Mouse (Mus musculus) thymus, postnatal 4 days (tissue): Measurements from ENCODE around the gene Npy4r.

Experiments used
- DNase-seq: peaks from one replicate; pipeline ENCODE4 v3.0.0; 2021

Gene Npy4r

DNA sequence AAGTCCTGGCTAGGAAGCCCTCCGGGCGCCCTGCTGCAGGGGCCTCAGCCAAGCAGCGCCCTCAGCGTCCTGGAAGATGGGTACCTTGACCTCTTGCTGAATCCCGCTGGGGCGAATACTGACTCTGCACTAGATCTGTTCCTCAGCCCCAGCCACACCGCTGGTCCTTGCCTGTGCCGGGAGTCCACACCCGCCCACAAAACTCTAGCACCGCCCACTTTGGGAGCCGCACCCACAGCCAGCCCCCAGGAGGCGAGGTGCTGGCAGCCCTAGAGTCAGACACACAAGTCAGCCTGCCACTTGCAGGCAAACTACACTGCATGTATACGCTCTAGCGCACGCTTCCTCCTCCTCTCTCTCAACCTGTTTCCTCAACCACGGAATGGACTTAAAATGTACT, at the start of gene Npy4r:
TSS of gene Npy4r (minus strand) at position 148 of the 400 bp plus-strand sequence.
- peak; percentile 56 for DNase-seq

DNA sequence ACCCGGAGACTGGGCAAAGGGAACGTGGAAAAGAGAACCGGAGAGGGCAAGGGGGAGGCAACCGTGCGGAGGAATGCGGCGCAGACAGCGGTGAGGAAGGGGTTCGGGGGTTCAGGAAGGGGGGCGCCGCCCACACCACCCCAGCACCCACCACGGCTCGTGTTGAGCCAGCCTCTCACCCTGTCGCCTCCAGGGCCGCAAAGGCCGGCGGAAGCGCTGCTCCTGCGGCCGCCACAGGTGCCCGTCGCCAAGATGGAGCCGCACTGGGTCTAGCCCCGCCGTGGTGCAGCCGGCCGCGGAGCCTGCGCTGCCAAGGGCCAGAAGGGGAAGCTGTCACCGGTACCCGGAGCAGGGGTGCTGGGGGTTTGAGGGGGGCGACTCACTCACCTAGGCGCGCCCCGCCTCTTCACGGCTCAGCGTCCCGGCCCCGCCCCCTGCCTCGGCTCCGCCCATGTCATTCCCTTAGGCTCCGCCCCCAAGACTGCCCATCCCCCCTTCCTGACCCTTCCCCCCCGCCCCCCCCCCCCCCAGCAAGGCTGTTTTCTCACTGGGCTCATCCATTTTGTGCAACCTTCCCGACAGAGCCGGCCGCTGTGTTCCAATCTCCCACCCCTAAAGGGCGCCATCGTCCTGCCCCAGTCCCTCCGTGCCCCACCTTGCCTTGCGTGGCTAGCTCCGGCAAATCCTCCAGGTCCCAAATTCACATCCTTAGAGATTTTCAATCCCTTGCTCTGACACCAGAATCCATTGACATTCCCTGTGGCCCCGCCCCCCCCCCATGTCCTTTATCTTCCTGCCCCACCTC, 49.1 kb upstream of the Npy4r start, which contains the start of gene Gprin2:
TSS of gene Gprin2 (minus strand) at position 423 of the 805 bp plus-strand sequence.
- DNase-seq = peak; percentile 56

DNA sequence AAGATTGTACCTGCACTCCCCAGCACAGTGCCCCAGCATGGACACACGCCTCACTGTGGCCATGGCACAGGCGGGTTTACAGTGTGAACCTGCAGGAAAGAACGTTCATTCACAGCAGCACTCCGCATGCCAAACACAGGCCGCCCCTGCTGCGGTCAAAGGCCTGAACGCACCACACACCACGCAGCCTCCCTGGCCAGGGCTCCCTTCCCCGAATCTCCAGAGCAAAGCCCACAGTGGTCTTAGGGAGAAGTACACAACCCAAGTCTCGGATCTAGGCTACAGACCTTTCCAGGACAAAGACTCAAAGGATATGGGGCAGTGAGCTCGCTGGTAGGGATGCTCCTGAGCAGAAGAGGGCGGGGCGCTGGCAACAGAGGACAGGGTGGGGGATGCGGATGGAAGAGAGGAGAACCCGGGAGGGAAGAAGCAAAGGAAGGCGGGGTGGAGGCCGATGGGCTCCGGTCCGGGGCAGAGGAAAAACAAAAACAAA, 48.5 kb upstream of the Npy4r start:
- peak; percentile 20 for DNase-seq

DNA sequence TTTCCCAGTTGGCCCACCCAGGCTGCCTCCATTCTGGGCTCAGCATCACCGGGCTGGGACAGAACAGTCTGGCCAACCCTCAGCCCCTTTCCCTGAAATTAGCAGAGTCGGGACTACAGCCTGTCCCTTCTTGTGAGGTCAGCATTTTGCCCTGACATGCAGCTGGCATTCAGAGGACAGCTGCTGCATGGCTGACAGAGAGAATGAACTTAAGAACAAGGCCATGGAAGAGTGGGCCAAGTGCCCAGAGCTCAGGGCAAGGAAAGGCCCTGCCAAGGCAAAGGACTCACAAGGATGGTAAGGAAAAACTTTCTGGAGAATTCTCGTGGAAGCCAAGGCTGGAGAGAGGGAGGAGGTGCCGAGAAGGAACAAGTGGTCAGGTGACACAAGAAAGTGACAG, 44.4 kb upstream of the Npy4r start:
- DNase-seq = no peak

DNA sequence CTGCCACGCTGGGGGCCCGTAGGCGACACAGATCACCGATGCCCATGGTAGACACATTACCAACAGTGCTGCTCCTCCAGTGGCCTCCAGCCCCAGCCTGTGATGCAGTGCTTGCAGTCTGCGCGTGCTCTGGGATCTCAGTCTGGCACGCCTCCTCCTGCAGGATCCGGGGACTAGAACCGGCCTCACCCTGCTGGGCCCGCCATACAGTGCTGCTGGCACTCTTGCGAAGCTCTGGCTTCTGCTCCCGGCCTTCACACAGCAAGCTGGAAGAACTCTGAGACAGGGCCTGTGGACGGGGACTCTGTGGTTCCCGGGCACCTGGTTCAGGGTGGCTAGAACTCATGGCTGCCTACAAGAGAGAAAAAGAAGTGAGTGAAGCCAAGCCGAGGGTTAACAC, 43.2 kb upstream of the Npy4r start:
- no peak for DNase-seq

DNA sequence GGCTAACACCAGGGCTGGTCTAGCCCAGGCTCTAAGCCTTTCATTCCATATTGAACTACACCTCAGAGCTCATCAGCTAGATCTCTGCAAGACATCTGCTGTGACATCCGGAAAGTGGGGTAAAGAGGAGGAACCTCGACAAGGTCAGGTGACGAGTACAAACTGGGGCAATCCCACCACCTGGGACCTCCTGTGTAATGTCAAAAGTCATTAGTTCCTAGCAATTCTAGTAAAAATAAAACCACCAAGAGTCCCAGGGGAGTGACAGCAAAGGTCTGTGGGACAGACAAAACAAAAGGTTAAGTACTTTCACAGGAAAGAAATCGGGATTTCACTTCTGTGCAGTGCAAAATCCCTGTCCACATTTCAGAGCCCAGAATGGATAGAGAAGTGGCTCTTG, 41.6 kb upstream of the Npy4r start:
- DNase-seq = no peak

DNA sequence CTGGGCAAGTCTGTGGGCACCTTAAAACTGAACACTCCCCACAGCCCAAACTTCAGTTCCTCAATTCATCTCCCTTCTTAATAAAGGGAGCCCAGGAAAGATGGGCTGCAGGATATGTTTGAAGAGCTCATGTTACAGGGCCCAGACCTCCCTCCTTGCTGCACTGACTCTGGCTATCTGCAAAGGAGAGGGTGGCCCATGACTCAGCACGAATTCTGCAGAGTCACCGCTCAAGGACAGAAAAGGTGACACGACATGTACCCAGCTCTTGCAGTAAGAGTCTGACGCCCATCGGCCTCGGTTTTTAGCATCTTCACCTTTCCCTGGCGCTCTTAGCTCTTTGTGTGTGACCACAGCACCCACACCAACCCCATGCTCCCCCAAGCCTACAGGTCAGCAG, 38.1 kb upstream of the Npy4r start:
- no peak for DNase-seq

DNA sequence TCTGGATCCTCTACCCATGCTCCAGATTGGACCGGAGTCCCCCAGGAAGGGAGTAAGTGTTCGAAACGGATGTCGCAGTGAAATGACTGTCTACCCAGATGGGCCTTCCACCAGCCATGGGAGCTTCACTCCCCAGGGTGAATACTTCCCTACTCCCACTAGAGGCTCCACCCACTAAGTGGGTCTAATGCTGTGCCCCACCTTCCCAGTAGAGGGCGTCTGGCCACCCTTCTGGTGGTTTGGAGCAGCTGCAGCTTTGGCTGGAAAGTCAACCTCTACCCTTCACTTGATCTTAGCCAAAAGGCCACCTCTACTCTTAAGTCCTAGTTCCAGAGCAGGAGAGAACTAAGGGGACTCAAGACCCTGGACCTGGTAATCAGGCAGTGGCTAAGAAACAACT, 36.3 kb upstream of the Npy4r start:
- DNase-seq = peak; percentile 78

DNA sequence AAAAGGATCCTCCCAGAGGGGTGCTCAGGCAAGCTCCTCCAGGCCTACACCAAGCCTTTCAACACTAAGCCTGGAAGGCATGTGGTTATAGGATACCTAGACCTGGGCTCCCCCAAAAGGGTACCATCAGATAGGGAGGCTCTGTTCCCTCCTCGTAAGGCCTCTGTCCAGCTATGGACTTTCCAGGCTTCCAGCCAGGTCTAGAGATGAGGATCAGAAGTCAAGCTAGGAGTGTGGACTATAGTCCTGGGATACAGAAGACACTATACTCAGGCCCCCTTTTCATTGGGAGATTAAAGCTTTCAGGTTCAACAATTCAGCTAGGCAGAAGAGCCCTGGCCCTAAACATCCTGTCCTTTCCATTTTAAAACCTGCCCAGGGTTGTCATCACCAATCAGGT, 30.8 kb upstream of the Npy4r start:
- DNase-seq = no peak

DNA sequence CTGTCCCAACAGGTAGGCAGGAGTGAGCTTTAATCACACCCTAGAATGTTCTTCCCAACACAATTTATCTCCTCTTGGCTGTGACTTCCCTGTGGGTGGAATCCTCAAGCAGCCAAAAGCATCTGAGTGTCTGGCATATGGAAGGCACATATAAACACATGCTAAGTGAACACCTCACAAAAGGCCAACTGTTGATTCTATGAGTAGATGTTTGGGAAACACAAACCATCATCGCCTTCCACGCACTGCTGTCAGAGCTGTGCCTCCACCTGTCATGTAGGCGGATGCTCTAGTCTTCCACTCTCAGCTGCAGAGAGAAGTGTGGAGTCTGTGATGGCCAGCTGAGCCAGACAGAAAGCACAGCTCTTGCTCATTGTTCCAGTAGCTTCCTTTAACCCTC, 27.1 kb upstream of the Npy4r start:
- no peak for DNase-seq

DNA sequence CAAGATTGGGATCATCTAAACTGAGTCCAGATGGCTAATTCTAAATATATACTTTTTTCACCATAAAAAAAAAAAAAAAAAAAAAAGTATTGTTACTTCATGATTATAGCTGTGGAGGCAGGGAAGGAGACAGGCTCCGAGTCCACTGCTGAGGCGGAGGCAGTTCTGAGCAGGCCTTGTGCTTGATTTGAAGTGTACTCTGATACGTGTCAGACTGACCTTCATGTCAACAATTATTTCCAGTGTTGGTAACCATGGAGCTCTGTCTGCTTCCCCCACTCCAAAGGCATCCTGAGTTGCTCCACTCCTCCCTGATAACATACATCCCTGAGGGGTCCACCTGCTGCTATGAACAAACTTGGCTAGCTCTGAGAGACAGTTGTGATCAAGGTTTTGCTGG, 18.8 kb upstream of the Npy4r start:
- no peak for DNase-seq

DNA sequence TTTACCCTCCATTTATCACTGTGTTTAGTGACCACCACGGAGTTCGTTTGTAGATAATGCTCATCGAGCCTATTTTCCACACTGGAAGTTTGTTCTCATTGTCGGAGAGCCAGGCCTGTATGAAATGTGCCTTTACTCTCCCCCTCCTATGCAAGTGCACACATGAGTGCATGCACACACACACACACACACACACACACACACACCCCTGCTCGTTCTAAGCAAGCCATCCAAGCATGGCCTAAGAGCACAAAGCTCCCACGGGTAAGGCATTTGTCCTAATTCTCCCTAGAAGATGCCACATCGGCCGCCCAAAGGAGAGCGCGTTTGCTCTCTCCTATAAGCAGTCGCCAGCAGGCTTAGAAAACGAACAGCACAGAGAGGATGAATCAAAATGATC, 3.5 kb upstream of the Npy4r start:
- DNase-seq = no peak

DNA sequence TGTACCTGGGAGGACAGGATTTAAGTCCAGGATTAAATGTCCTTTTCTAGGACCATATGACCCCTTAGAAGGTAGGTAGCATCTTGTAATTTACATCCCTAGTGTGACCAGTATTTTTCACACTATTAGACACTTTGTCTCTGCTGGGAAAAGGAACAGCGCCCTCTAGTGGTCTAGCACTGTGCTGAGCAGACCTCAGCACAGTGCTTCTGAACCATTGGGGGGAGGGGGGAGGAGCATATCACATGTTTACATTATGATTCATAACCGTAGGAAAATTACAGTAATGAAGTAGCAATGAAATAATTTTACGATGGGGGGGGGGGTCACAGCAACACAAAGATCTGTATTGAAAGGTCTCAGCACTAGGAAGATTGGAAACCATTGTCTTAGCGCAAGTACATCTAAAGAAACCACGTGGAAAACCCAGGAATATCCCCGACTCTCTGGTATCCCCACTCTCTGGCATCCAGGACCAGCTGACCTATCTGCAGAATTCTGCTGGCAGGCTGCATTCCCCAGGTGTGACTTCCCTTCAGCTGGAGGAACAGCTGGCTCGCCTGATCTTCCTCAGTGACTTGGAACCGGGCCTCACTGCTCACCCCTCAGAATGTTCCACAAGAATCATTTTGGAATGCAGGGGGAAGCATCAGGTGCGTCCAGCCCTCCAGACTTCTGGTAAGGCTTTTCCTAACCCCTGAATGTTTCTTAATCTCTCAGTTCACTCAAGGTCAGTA, 2.5 kb upstream of the Npy4r start:
- peak; percentile 71 for DNase-seq

DNA sequence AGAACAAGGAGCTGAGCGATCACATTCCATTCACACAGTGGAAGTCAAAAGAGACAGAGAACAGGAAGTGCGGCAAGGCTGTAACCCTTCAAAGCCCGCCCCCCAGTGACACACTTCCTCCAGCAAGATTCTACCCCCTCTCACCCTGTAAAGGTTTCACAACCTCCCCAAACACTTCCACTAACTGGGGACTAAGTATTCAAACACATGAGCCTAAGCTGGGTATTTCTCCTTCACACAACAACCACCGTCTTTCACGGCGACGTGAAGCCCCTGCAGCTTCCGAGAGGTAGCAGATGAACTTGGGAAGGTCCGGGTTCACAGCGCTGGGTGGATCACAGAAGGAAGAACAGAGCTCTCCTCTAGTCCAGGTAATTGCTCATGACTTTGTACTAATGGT, 9.4 kb downstream of the Npy4r start:
- DNase-seq = no peak

DNA sequence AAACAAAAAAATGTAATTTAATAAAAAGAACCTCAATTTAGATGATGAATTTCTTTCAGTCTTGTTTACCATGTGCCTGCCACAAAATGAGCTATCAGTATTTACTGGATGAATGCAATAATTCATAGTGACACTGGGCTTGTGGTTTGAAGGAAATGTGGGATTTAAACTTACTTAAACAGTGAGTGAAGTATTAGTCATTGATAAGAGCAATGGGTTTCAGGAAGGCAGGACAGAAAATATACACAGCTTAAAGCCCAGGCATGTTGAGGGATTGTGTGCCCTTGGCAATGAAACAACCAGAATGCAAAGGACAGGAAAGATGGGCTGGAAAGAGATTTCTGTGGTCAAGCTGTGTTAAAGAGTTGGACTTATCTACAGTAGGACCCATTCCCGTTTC, 10.0 kb downstream of the Npy4r start:
- DNase-seq = no peak

DNA sequence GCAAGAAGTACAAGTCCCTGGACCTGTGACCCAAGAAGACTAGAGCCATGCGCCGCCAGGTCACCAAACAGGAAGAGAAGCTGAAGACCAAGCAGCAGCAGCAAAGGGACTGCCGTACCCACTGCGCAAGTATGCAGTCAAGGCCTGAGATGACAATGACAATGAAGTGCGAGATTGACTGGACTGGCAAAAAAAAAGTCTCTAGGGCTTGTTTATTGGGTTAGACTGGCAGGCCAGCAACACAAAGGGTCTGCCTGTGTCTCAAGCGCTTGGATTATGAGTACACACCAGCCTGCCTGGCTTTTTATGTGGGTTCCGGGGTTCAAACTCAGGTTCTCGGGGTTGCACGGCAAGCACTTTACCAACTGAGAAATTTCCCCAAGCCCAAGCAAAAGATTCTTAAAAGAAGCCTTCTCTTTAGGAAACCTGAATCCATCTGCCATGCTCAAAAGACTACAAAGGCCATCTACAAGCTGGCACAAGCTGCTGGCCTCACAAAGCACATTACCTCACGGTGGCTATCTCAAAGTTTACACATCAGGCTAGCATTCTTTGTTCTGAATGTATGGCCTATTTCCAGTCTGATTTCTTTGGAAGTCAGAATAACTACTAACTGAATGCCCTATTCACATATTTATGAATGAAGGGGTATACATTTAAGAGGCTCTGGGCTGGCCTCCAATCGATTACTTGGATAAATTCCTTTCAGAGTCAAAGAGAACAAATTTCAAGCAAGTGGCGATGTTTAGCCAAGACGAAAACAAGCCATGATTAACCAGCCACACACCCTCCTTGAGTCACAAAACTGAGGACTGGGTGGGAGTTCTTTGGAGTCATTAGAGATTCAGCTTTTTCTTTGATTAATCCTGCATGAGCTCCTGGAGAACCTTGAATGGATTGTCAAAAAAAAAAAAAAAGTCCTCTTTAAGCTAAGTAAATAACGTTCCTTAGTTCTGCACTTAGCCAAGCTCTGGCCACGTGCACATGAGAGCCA, 12.3 kb downstream of the Npy4r start:
- DNase-seq = no peak

DNA sequence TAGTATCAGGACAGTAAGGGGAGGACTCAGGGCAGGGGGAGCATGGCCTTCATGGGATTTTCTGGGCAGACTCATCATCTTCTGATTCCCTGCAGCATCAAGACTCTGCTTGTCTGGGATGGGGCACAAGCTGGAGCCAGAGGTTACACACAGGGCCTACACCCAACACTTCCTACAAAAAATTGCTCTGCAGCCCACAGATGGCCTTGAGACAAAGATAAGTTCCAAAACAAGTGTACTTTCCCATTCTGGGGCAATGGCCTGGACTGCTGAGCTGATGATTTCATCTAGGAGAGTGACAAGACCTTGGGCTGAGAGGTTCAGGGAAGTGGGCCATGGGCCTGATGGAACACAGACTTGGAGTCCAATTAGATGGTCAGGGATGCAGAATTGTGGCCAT, 16.9 kb downstream of the Npy4r start:
- DNase-seq = no peak

DNA sequence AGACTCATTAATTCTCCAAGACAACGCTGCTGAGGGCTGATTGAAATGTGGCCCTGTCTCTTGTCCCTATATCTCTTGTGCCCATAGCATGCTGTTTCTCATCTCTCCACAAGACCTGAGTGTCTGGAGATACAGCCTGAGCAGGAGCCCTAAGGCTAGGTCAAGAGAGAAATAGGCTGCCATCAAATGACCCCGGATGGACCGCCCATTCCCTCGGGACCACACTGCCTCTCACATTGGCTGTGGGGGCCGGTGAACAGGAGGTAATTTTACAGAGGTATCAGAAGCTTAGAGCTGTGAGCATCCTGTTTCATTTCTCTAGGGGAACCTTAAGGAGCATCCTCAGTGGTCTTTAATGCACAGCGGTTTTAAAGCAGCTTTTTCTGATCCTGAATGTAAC, 21.1 kb downstream of the Npy4r start:
- no peak for DNase-seq

DNA sequence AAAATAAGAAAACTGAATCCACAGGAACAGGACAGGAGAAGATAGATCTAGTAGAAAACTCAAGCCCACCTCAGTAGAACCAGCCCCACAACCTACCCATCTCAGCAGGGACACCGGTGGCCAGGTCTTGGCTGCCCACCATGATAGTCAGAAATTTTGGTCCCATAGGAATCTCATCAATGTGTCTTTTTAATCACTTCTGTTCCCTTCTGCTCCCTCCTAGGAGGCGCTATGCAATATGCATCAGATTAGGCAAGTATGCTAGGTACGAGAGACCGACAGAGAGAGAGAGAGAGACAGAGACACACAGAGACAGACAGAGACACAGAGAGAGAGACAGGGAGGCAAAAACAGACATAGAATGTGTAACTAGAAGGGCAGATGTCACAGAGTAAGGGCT, 30.6 kb downstream of the Npy4r start:
- DNase-seq = no peak

DNA sequence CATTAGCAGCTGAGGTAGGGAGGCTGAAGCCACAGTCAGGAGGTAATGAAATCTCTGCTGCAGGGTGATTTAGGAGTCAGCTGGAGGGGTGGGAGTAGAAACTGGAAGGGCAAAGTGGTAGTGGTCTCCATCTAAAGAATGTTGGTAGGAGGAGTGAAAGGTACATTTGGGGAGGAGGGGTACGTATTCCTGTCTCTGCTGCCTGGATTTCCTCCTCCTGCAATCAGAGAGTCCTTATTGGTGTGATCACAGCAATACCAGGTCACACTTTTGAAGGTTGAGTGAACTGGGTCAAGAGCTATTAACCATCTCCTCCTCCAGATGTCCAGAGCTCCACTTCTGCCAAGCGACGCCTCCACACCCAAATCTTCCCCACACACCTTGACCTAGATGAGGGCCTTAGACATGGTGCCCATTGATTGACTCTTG, 31.4 kb downstream of the Npy4r start:
- no peak for DNase-seq

DNA sequence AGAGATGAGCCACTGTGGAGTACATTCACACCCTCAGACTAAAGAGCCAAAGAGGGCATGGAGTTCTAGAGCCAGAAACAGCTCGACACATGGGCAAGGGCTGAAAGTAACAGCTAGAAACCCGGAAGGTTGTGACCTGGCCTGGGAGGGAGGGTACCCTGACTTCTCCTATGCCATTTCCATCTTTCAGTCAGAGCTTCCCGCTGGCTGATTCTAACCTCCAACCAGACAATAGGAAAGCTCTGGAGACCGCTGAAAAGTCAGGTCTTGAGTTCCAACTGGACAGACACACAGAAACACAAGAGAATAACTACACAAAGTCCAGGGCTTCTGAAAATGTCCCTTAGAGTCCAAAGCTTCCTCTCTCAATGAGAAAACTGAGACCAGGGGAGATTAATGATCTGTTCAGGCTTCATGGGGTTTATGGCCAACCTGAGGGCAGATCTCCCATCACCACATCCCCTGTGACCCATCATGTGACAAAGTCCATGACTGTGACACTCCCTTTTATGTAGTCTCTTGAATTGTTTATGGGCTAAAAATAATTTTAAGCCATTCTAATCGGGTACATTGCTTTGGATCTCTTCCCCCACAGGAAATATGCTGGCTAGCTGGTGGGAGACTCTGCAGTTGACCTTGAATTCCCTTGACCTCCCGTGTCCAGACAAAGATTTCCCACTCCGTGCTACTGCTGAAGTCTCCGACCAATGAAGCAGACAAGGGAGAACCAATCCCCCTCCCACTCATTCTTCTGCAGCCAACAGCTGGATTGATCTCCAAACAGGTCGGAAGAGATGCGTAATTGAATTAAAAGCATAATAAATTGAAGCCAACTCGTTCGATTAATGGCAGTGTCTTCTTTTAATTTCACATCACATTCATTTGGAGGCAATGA, 32.0 kb downstream of the Npy4r start:
- DNase-seq = no peak
